Mouse (Mus musculus) embryo, embryonic 10.5 days (tissue): ENCODE data around the gene Ahcyl2.
A peak's percentile ranks its signal among the peaks of the same experiment; 100 is the strongest.
"Not testable (repeated sequence)": the region's sequence is repeated elsewhere in the genome, so short reads cannot be mapped to it uniquely, and the experiment has no call there.

ENCODE experiments used
- DNase-seq: peaks from one replicate; pipeline ENCODE4 v3.0.0-alpha.2; 2015; ENCODE audit warnings: low spot score

Ahcyl2 gene

GRCm38 (mm10) chr6:29815634-29816033 is 47.8 kb downstream of the Ahcyl2 start:
- DNase-seq: no peak

DNA sequence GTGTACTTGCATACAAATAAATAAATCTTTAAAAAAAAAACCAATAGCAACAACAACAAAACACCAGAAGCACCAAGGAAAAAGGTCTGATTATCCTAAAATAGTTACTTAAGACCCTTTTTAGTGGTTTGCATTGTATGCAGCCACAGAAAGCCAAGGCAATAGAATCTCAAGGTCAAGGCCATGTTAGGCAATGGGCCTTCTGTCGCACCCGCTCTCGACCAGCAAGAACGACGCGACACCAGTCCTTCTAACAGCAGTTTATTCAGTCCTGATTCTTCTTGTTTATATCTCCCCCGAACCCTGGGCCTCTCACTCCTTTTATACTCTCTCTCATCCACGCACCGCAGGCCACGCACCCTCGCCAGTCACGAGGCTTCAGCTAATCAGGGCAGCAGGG is 48.6 kb downstream of the Ahcyl2 start:
- DNase-seq: not testable (repeated sequence)

DNA sequence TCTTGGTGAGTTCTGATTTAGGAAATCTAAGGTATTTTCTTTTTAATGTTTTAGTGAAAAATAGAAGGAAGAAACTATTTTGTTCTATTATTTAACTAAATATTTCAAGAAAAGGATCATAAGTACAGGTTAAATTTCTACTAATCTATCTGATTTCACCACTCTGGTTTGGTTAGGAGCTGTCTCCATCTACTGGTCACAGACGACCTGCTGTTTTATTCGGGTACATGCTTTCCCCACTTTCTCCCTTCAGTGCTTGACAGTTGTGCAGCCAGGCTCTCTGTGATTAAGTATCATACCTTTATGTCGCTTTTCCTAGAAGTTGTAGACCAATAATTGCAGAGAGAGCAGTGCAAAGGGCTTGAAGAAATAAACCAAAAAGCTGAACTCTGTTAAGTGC is 51.5 kb downstream of the Ahcyl2 start:
- peak; percentile 57 for DNase-seq

GRCm38 (mm10) chr6:29820314-29820713 is 52.5 kb downstream of the Ahcyl2 start:
- no peak for DNase-seq

DNA sequence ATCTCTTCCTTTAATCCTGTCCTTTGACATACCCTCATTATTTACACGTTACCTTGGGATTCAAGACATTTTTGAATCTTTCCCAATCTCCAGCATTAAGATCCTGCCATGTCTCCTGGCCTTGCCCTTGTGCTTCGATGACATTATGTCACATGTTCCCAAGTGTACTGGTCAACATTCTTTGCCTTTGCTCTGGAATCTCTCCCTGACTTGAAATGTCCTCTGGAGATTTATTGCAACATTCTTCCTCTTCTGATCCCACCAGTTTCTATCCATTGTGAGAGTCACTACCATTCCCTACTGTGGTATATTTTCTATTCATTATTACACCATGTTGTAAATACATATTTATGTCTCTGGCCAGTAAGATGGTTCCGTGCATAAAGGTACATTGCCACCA is 53.1 kb downstream of the Ahcyl2 start:
- no peak for DNase-seq

GRCm38 (mm10) chr6:29821770-29822169 is 54.0 kb downstream of the Ahcyl2 start:
- no peak for DNase-seq

GRCm38 (mm10) chr6:29825302-29825701 is 57.5 kb downstream of the Ahcyl2 start:
- no peak for DNase-seq

DNA sequence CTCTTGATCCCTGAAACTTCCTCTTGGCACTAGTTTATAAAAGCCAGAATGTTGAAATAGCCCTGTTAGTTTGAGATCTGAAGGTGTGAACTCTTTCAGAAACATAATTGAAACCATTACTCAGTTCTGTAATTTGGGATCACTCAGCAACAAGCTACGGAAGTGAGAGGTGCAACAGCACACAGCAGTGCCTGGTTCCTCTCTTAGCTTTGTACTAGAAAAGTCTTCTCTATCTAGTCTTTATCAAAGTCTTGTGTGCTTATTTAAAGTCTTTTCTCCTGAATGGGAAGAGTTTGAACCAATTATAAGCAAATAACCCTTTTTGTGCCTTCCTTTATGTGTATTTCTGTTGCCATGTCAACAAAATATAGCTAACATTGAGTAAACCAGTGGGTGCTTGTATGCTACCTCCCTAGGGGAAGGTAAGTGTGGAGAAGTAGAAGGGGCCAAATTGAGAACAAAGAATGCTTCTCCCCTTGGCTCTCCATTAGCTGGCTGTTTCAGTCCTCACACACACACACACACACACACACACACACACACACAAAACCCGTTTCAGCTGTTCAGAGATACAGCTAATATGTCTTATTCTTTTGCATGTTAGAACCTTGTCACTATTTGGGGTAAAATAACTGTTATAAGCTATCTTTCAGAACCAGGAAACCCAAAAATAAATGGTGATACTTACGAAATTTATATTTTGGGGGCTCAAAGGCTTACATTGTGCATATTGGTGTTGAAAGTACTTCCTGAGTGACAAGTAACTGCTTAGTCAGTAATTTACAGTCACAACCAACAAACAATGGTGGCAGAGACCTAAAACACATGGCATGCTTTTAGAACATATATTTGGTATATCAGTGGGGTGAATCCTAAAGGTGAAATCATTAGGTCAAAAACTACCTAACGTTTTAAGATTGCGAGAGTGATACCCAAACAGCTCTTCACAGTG is 59.8 kb downstream of the Ahcyl2 start:
- DNase-seq: no peak

DNA sequence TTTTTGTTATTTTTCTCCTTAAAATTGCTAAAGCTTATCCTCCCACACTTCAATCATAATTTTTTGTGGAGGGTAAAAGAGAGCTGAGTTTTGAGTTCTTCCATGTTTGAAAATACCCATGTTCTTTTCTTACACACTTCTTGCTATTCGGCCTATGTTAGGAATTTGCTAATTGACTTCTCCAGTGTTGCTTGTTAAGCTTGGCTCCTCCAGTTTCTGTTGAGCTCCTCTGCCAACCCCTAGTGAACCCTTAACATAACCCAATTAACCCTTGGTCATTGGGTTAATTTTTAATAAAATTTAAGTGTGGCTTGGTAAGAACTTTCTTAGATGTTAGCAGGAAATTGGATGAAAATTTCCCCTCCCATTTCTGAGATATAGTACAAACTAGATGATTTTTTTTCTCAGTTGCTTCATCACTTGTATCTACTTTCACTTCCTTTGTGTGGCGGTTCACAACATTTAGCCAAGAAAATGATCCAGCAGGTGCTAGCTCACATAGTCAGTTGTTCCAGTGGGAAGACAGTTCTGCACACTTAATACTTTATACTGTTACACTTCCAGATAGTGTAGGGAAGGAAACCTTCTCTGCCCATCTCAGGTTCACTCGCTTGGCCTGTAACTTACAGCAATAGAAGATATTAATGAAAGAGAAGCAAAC is 60.9 kb downstream of the Ahcyl2 start:
- DNase-seq: no peak

- DNase-seq: no peak
These were observed 64.5 kb downstream of the Ahcyl2 start for GRCm38 (mm10) chr6:29832356-29832755.

GRCm38 (mm10) chr6:29833117-29833516 is 65.3 kb downstream of the Ahcyl2 start:
- DNase-seq: no peak

DNA sequence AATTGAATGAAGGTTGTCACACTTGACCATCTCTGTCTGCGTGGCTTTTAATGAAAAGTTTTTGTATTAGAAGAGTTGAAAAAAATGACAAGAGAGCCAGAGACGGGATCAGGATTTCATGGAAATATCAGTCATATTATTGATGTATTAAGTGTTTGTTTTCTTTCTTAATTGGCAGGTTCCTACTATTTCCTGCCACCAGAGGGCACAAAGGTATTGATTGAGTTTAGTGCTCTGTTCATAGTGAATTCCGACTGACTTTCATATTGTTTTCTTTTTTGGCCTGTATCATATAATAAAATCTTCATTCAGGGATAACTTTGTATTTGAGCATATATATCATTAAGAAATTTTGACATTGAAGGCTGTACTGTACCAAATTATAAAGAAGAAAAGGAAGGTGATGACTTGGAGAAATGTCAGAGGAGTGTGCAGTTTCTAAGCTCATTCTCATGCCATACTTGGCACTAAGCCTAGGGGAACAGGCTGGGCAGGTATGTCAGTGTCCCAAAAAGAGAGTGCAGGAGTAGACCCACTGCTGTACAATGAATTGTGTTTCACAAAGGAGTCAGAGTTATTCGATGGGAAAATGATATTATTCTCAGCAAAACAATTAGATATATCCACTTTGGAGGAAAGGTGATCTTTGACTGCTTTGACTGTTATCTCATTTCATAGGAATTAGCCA is 65.9 kb downstream of the Ahcyl2 start:
- peak; percentile 49 for DNase-seq

GRCm38 (mm10) chr6:29835543-29836177 is 67.8 kb downstream of the Ahcyl2 start:
- DNase-seq: no peak

DNA sequence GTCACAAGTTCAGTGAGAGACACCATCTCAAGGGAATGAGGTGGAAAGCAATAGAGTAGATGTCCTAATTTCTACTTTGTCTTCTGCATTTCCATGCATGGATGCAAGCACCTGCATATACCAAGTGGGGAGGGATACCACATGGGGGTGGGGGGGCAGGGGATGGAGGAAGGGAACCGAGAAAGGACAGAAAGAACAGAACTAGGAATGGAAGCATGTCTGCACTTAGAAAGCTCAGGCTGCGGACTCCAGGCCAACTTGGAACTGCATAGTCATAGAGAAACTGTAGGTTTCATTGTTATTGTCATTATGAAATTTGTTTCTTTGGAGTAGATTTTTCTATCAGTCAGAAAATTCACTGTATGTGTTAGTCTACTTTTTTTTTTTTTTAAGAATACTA is 69.8 kb downstream of the Ahcyl2 start:
- no peak for DNase-seq

DNA sequence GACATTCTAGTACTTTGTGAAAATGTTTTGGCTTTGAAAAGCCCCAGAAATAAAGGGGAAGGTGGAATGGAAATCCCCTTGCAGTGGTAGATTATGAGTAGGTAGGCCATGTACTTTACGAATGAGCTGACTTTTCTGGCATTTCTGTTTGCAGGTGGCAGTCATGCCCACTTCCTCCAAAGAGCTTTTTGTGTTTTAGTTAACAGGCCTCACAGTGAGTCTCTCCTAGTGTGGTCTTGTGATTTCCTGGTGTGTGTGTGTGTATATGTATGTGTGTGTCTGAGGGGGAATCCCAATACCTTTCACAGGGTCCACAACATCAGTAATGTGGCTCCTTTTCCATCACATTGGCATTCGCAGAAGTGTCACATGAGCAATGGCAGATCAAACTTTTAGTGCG is 70.7 kb downstream of the Ahcyl2 start:
- DNase-seq: no peak

- no peak for DNase-seq
These were observed 72.2 kb downstream of the Ahcyl2 start for GRCm38 (mm10) chr6:29840008-29840407.

GRCm38 (mm10) chr6:29841461-29841860 is 73.7 kb downstream of the Ahcyl2 start:
- DNase-seq: no peak

GRCm38 (mm10) chr6:29847643-29848166 is 79.9 kb downstream of the Ahcyl2 start:
- no peak for DNase-seq

DNA sequence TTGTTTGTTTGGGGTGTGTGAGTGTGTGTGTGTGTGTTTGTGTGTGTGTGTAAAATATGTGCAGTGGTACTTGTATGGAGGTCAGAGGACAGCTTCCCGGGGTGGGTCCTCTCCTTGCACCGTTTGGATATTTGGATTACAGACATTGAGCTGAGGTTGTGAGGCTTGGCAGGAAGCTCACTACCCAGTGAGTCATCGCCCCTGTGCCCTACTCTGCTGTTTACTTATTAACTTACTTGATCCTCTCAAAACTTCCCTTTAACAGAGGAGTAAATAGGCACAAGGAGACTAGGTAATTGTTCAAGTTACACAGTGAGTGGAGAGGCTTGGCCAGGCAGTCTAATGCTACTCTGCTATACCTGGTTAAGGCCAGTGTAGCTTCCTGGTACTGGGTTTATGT is 81.0 kb downstream of the Ahcyl2 start:
- no peak for DNase-seq

GRCm38 (mm10) chr6:29850096-29850495 is 82.3 kb downstream of the Ahcyl2 start:
- no peak for DNase-seq

GRCm38 (mm10) chr6:29850747-29851146 is 82.9 kb downstream of the Ahcyl2 start:
- no peak for DNase-seq

- no peak for DNase-seq
These were observed 84.1 kb downstream of the Ahcyl2 start for GRCm38 (mm10) chr6:29851873-29852272.
